Mouse (Mus musculus): ENCODE results near the gene Pbxip1.

Pbxip1 gene

GRCm38 (mm10) chr3:89486111-89486510 is 49.6 kb downstream of the Pbxip1 start:
- no peak for DNase-seq (ENCODE audit: low spot score in 2 of 2)

- no peak for DNase-seq (ENCODE audit: low spot score in 2 of 2)
Measured at GRCm38 (mm10) chr3:89486916-89487702, 50.6 kb downstream of the Pbxip1 start.

GRCm38 (mm10) chr3:89490790-89491189 is 54.3 kb downstream of the Pbxip1 start:
- DNase-seq (ENCODE audit: low spot score in 2 of 2), result no peak

GRCm38 (mm10) chr3:89491559-89491958 is 55.1 kb downstream of the Pbxip1 start:
- DNase-seq (ENCODE audit: low spot score in 2 of 2), result no peak

GRCm38 (mm10) chr3:89492701-89493151 is 56.2 kb downstream of the Pbxip1 start:
- DNase-seq (ENCODE audit: low spot score in 2 of 2), result no peak

- DNase-seq (ENCODE audit: low spot score in 2 of 2), result no peak
Measured at GRCm38 (mm10) chr3:89494630-89495029, 58.1 kb downstream of the Pbxip1 start.

GRCm38 (mm10) chr3:89496366-89496765 is 59.9 kb downstream of the Pbxip1 start:
- no peak for DNase-seq (ENCODE audit: low spot score in 2 of 2)

GRCm38 (mm10) chr3:89499696-89500095 is 63.2 kb downstream of the Pbxip1 start:
- no peak for DNase-seq (ENCODE audit: low spot score in 2 of 2)
